Mouse (Mus musculus) liver, embryonic 14.5 days (tissue): Measurements from ENCODE around the gene Hat1.

Experiments used
- CTCF ChIP-seq: IDR thresholded peaks from 2 replicates; pipeline ENCODE4 v1.5.1; 2016; ENCODE audit warnings: antibody characterized with exemption, low read depth, control low read depth
- EP300 ChIP-seq: IDR thresholded peaks from 2 replicates; pipeline ENCODE4 v1.6.1; 2016; ENCODE audit warnings: antibody characterized with exemption, low read depth

- no peak for TF ChIP-seq CTCF
- no peak for TF ChIP-seq EP300
Observed at GRCm38 (mm10) chr2:71340126-71340525, 48.6 kb upstream of the Hat1 start.
